Mouse (Mus musculus) liver, postnatal 0 days (tissue): Measurements from ENCODE around the gene Cd59a.
"Not testable (repeated sequence)": the region's sequence is repeated elsewhere in the genome, so short reads cannot be mapped to it uniquely, and the experiment has no call there.

ENCODE experiments used
- CTCF ChIP-seq: sonication (generic); IDR thresholded peaks from 2 replicates; pipeline ENCODE4 v1.5.1; 2016; ENCODE audit warnings: antibody characterized with exemption, low read depth
- EP300 ChIP-seq: IDR thresholded peaks from 2 replicates; pipeline ENCODE4 v1.6.1; 2016; ENCODE audit warnings: antibody characterized with exemption, low read depth, mild to moderate bottlenecking

- 0 out of 2 replicates have a peak, but pooled peaks have one; percentile 10 for TF ChIP-seq EP300
- not testable (repeated sequence) for TF ChIP-seq CTCF
Measured at GRCm38 (mm10) chr2:104087562-104087961, 8.0 kb upstream of the Cd59a start.
